Mouse (Mus musculus) cortical plate, adult 2 months (tissue): ENCODE measurements at regions not wholly inside any gene's neighbourhood (a gene's known extent, or its start where the extent isn't known, plus 50 kb on each side); places are given as distances from the start of the nearest gene placed in this dataset.

Experiments
- CTCF ChIP-seq: fragments of 200-500 bp; IDR thresholded peaks from 2 replicates; pipeline ENCODE4 v1.5.1; 2011; ENCODE audit warnings: mild to moderate bottlenecking, control low read depth, low read length; ENCODE audit not compliant: insufficient read depth; ENCODE audit errors: extremely low read depth
- POLR2A ChIP-seq: fragments of 200-500 bp; IDR thresholded peaks from 2 replicates; pipeline ENCODE4 v1.6.1; 2011; ENCODE audit warnings: mild to moderate bottlenecking, low read length, control low read depth; ENCODE audit not compliant: insufficient read depth; ENCODE audit errors: extremely low read depth

GRCm38 (mm10) chr1:167912074-167912473, 223.0 kb downstream of the Lmx1a start:
- no peak for TF ChIP-seq POLR2A
- TF ChIP-seq CTCF, result no peak
